Mouse (Mus musculus) embryonic facial prominence, embryonic 15.5 days (tissue): ENCODE results near the gene Cnot1. TPM values are rescaled to one million over a fixed set of nuclear protein-coding genes. Genes with fewer than 3 reads are reported as not detected.
A peak's percentile ranks its signal among the peaks of the same experiment; 100 is the strongest.

Experiments used
- ATAC-seq: fragments of 200-750 bp; cut with Nextera tagmentation; 2 replicates; pipeline ENCODE4 v1.8.0; 2017; ENCODE audit warnings: low read depth, moderate TSS enrichment; ENCODE audit not compliant: insufficient number of reproducible peaks, low FRiP score, low TSS enrichment
- H3K27ac ChIP-seq: fragments of 300-500 bp; sonication (generic); replicated peaks from 2 replicates; pipeline ENCODE4 v1.5.1; 2015; ENCODE audit warnings: mild to moderate bottlenecking, inconsistent platforms
- H3K27me3 ChIP-seq: fragments of 300-500 bp; sonication (generic); 2 replicates; pipeline ENCODE4 v1.6.1; 2015; ENCODE audit warnings: inconsistent platforms
- H3K36me3 ChIP-seq: fragments of 300-500 bp; sonication (generic); 2 replicates; pipeline ENCODE4 v1.6.1; 2015; ENCODE audit warnings: mild to moderate bottlenecking, inconsistent platforms
- H3K4me1 ChIP-seq: fragments of 300-500 bp; sonication (generic); 2 replicates; pipeline ENCODE4 v1.6.1; 2015; ENCODE audit warnings: inconsistent platforms
- H3K4me2 ChIP-seq: fragments of 300-500 bp; sonication (generic); replicated peaks from 2 replicates; pipeline ENCODE4 v1.6.1; 2015; ENCODE audit warnings: mild to moderate bottlenecking, inconsistent platforms
- H3K4me3 ChIP-seq: fragments of 300-500 bp; sonication (generic); replicated peaks from 2 replicates; pipeline ENCODE4 v1.5.1; 2015; ENCODE audit warnings: mild to moderate bottlenecking, inconsistent platforms
- H3K9ac ChIP-seq: fragments of 300-500 bp; sonication (generic); 2 replicates; pipeline ENCODE4 v1.6.1; 2015; ENCODE audit warnings: inconsistent platforms
- H3K9me3 ChIP-seq: fragments of 300-500 bp; sonication (generic); replicated peaks from 2 replicates; pipeline ENCODE4 v1.6.1; 2016; ENCODE audit warnings: inconsistent platforms
- WGBS: fragments of 180-500 bp; shearing (Covaris S2); methylation state at CpG from one replicate; pipeline ENCODE4 v1.1.7; 2015; 5-methylcytosine and 5-hydroxymethylcytosine counted together
- polyA plus RNA-seq: library from polyadenylated mRNA; unstranded; fragments of >200 nt; fragmentation: Nextera tagmentation; extraction: Ambion mirVana; gene quantifications from 2 replicates; pipeline ENCODE4 v1.2.1, GENCODE M21; 2015

The Cnot1 gene
- polyA plus RNA-seq, 1 experiment from 2014 or later, result 49.6 TPM

DNA sequence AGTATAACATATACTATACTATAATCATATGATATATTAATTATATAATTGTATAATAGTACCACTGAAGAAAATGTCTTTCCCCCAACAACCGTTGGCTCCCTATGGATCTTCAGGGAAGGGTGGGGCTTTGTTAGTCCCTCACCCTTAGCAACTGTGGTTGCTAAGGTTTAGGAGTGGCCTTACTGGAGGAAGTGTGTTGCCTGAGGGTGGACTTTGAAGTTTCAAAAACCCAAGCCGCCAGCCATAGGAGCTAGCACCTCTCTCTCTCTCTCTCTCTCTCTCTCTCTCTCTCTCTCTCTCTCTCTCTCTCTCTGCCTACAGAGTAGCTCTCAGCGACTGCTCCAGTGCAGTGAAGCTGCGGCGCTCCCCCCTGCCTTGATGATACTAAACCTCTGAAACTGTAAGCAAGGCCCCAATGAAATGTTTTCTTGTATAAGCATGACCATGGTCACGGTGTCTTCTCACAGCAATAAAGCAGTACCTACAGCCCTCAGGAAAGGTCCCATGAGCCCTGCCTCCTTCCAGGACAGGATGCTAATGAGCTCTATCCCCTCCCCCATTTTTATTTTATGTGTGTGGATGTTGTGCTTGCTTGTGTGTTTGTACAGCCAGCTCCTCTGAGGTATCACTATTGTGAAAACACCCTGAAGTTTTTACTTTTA is 8.9 kb upstream of the Cnot1 start:
- H3K4me2 ChIP-seq, result no peak overlapping the region
- no peaks in the 10 kb centered on the region for H3K4me1 ChIP-seq
- WGBS, result 35% methylated on average over 6 of the region's 6 CpGs
- H3K4me3 ChIP-seq, result no peak overlapping the region
- no peaks in the 10 kb centered on the region for H3K27me3 ChIP-seq
- no peaks in the 10 kb centered on the region for H3K36me3 ChIP-seq
- no peak overlapping the region for H3K27ac ChIP-seq
- ATAC-seq, result no peak
- H3K9ac ChIP-seq, result no peak overlapping the region
- H3K9me3 ChIP-seq, result no peaks in the 10 kb centered on the region

DNA sequence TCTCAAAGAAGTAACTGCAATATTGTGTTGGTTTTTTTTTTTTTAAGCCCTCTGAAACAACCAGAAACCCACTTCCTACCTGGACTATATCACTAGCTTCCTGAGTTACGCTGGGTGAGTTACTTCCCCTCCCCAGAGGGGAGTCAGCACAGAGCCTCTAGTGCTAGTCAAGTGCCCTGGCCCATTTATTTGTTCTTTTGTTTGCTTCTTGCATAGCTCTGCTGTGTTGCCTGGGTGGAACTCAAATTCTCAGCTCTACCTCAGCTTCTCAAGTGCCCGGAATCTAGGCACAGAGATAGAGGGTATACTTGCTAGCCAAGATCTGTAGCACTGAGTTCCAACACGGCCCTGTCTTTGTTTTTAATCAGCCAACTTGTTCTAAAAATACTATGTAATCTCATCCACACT is 2.9 kb upstream of the Cnot1 start:
- WGBS, result 51% methylated on average over 3 of the region's 3 CpGs
- H3K9ac ChIP-seq, result no peak overlapping the region
- H3K4me3 ChIP-seq, result no peak overlapping the region
- no peak for ATAC-seq
- H3K27ac ChIP-seq, result no peak overlapping the region
- peaks cover 12% of the 10 kb centered on the region for H3K4me1 ChIP-seq
- no peaks in the 10 kb centered on the region for H3K9me3 ChIP-seq
- H3K27me3 ChIP-seq, result no peaks in the 10 kb centered on the region
- H3K4me2 ChIP-seq, result no peak overlapping the region
- no peaks in the 10 kb centered on the region for H3K36me3 ChIP-seq

DNA sequence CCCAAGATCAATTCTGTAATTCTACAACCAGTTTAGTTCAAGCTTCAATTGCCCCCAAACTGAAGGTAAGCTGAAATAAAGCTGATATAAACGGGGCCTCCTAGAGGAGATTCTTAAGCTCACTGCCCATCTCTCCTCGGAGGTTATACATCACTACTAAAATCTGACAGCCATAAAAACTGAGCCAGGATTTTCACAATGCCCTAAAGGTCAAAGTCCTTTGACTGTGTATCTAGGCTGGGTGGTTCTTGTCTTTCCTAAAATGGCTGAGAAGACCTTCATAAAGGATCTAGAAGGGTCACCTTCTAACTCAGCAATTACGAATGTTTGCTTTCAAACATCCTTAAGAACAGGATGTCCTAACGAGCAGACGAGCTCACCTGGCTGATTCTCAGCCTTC is 1.9 kb upstream of the Cnot1 start:
- 80% methylated on average over 5 of the region's 5 CpGs for WGBS
- Histone ChIP-seq H3K4me3 (no peak overlapping the region), H3K27ac (no peak overlapping the region), H3K36me3 (no peaks in the 10 kb centered on the region; the same call in 1 of the 2 replicates), H3K9me3 (no peaks in the 10 kb centered on the region), H3K4me1 (peaks cover 16% of the 10 kb centered on the region), H3K27me3 (no peaks in the 10 kb centered on the region), H3K9ac (no peak overlapping the region), H3K4me2 (no peak overlapping the region)
- no peak for ATAC-seq

DNA sequence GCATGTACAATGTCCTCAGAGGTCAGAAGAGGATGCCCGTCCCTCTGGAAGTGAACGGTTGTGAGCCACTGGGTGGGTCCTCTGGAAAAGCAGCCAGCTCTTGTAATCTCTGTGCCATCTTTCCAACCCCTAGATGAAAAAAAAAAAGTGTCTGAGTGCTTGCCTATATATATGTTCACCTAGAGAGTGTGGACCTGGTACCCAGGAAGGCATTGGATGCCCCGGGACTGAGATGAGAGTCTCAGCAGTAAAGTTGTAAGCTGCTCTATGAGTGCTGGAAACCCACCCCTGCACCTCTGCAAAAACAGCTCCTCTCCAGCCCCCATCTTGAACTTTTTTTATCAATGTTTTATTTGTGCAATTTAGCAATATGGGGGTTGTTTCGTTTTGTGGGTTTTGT is 1.4 kb upstream of the Cnot1 start:
- ATAC-seq, result no peak
- H3K9me3 ChIP-seq, result no peaks in the 10 kb centered on the region
- H3K4me1 ChIP-seq, result peaks cover 16% of the 10 kb centered on the region
- no peaks in the 10 kb centered on the region; the same call in 1 of the 2 replicates for H3K36me3 ChIP-seq
- 86% methylated on average over 4 of the region's 4 CpGs for WGBS
- H3K9ac ChIP-seq, result no peak overlapping the region
- no peak overlapping the region for H3K4me2 ChIP-seq
- H3K27me3 ChIP-seq, result no peaks in the 10 kb centered on the region
- no peak overlapping the region for H3K27ac ChIP-seq
- no peak overlapping the region for H3K4me3 ChIP-seq

DNA sequence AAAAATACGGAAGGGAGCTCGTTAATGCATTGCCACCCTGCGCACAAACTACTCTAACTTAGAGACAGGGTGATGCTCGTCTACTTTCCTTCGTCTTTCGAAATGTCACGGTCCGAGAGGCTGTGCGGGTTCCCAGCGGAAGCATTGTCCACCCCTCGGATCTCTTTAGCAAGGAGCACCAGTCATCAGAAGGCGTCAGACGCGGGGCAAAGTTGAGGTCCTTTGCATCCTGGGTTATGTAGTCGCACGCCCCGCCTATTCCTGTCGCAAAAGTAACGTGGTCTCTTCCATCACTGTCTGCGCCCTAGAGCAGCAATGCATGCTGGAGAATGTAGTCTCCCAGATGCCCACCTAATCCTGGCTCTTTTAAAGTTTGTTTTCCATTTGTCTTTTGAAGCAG is 597 bp upstream of the Cnot1 start:
- Histone ChIP-seq H3K4me2 (peak overlapping the region; percentile 75), H3K9me3 (no peaks in the 10 kb centered on the region), H3K27me3 (no peaks in the 10 kb centered on the region), H3K36me3 (no peaks in the 10 kb centered on the region; the same call in 1 of the 2 replicates), H3K27ac (peak overlapping the region; percentile 98), H3K4me3 (peak overlapping the region; percentile 99), H3K4me1 (peaks cover 16% of the 10 kb centered on the region), H3K9ac (no peak overlapping the region)
- peak; percentile 92 for ATAC-seq
- 0% methylated on average over 20 of the region's 20 CpGs for WGBS

DNA sequence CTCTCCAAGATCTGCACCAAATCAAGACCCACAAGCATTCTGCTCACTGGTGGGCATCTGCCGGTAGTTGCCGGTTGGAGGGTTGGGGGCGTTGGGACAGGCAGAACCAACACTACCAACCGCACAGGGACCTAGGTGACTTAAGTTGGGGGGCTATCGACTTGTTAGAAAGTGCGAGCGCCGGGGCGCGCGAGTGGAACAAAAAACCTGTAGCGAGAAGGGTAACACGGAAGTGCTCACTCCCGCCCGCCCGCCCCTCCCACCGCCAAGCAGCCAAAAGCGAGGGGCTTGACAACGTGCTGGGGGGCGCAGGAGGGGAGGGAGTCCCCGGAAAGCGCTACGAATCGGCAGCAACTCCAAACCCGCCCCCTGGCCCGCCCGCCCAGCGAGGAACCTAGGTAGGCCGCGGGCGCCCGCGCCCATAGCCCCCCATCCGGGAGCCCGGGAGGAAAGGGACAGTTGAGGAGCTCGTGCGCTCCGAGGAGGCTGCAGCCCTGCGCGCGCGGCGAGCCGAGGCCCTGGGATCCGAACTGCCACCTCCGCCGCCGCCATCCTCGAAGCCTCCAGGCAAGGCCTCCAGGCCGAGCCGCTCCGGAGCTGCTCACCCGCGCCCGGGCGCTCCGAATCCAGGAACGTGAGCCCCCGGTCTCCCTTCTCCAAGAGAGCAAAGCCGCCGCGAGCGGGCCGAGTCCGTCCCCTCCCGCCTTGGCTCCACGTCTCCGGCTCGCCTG is 638 bp downstream of the Cnot1 start:
- peaks cover 6% of the 10 kb centered on the region; the same call in 1 of the 2 replicates for H3K36me3 ChIP-seq
- H3K27ac ChIP-seq, result peak overlapping the region; percentile 98
- peak overlapping the region; percentile 75 for H3K4me2 ChIP-seq
- WGBS, result under 1% methylated on average over 69 of the region's 69 CpGs
- H3K9me3 ChIP-seq, result no peaks in the 10 kb centered on the region
- peak overlapping the region; percentile 99 for H3K4me3 ChIP-seq
- H3K27me3 ChIP-seq, result no peaks in the 10 kb centered on the region
- ATAC-seq, result peak; percentile 5; the same call in 1 of the 2 replicates
- peaks cover 23% of the 10 kb centered on the region for H3K4me1 ChIP-seq
- peak overlapping the region; percentile 96 for H3K9ac ChIP-seq

DNA sequence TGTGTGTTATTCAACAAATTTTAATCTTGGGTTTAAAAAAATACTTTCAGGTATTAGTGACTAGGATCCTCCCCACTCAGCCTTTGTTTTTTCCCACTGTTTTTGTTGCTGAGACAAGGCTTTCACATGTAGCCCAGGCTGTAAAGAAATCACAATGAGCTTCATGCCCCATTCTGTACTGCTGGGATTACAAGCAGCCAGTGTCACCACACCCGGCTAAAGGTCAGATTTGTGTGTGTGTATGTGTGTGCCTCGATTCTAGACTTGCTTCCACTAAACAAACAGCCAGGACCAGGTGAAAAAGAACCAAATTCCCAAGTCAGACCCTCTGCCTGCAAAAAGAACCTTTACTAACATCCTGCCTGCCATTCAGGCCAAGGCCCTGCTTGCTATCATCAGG is 1.8 kb downstream of the Cnot1 start:
- Histone ChIP-seq H3K9ac (0 out of 2 replicates have a peak overlapping the region, but pooled peaks have one; percentile 96), H3K4me3 (peak overlapping the region; percentile 99), H3K27me3 (no peaks in the 10 kb centered on the region), H3K9me3 (no peaks in the 10 kb centered on the region), H3K36me3 (peaks cover 10% of the 10 kb centered on the region; the same call in 1 of the 2 replicates), H3K27ac (no peak overlapping the region), H3K4me1 (peaks cover 25% of the 10 kb centered on the region), H3K4me2 (peak overlapping the region; percentile 75)
- 66% methylated on average over 2 of the region's 2 CpGs for WGBS
- no peak for ATAC-seq

DNA sequence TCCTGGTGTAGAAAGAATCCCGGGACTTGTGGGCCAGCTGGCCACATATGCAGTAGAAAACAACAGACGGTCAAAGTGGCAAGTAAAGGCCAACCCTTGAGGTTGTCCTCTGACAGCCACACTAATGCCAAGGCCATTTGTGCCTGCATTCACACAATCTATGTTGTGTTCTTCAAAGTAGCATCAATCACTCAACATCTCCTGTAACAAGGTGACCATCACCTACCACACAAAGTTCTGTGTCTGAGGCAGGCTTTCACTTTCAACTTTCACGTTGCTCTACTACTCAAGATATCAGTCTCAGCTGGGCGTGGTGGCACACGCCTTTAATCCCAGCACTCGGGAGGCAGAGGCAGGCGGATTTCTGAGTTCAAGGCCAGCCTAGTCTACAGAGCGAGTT is 5.0 kb downstream of the Cnot1 start:
- peaks cover 15% of the 10 kb centered on the region; the same call in 1 of the 2 replicates for H3K36me3 ChIP-seq
- H3K27ac ChIP-seq, result no peak overlapping the region
- H3K27me3 ChIP-seq, result no peaks in the 10 kb centered on the region
- no peaks in the 10 kb centered on the region for H3K9me3 ChIP-seq
- 85% methylated on average over 8 of the region's 8 CpGs for WGBS
- H3K4me2 ChIP-seq, result no peak overlapping the region
- H3K9ac ChIP-seq, result no peak overlapping the region
- ATAC-seq, result no peak
- H3K4me1 ChIP-seq, result peaks cover 22% of the 10 kb centered on the region
- H3K4me3 ChIP-seq, result no peak overlapping the region

DNA sequence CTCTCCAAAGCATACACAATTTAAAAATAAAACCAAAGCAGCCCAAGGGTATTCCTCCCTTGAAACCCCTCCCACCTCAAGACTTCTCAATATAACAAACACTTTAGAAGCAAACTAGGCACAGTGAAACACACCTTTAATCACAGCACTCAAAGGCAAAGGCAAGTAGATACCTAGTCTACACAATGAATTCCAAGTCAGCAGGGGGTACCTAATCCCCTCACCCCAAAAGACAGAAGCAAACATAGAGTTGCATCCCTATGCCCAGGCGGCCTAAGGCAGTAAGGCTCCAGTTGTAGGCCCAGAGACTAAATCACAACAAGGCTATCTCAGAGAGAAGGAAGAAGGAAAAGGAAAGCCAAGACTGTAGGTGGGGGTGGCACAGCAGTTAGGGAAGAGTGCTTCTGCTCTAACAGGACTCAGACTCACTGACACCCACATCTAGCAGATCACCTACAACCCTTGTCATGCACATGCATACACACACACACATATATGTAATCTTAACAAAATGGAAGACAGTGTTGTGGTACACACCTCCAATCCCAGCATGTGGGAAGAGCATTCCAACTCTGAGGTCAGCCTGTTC is 5.7 kb downstream of the Cnot1 start:
- H3K9ac ChIP-seq, result no peak overlapping the region
- peaks cover 15% of the 10 kb centered on the region; the same call in 1 of the 2 replicates for H3K36me3 ChIP-seq
- no peak for ATAC-seq
- H3K4me3 ChIP-seq, result no peak overlapping the region
- no peak overlapping the region for H3K27ac ChIP-seq
- H3K4me2 ChIP-seq, result no peak overlapping the region
- peaks cover 22% of the 10 kb centered on the region for H3K4me1 ChIP-seq
- no peaks in the 10 kb centered on the region for H3K27me3 ChIP-seq
- H3K9me3 ChIP-seq, result no peaks in the 10 kb centered on the region
- WGBS, result 79% methylated on average over 1 of the region's 1 CpGs

DNA sequence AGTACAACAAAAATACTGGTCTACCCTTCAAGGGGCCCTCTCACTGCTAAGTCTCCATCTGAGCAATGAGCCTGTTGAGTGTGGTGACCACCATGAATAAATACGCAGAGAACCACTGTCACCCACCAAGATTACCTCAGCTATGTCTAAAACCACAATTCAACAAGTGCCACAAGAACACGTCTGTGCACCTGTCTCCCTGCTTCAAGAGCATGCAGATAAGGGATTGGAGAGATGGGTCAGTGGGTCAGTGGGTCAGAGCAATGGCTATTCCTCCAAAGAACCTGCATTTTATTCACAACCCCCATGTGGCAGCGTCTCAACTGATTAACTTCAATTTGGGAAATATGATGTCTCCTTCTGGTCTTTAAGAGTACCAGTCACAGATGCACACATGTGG is 6.9 kb downstream of the Cnot1 start:
- no peak overlapping the region for H3K27ac ChIP-seq
- no peak overlapping the region for H3K9ac ChIP-seq
- peaks cover 12% of the 10 kb centered on the region for H3K4me1 ChIP-seq
- no peak overlapping the region for H3K4me2 ChIP-seq
- H3K27me3 ChIP-seq, result no peaks in the 10 kb centered on the region
- H3K4me3 ChIP-seq, result no peak overlapping the region
- H3K36me3 ChIP-seq, result peaks cover 15% of the 10 kb centered on the region; the same call in 1 of the 2 replicates
- no peaks in the 10 kb centered on the region for H3K9me3 ChIP-seq
- ATAC-seq, result no peak
- 88% methylated on average over 3 of the region's 3 CpGs for WGBS

DNA sequence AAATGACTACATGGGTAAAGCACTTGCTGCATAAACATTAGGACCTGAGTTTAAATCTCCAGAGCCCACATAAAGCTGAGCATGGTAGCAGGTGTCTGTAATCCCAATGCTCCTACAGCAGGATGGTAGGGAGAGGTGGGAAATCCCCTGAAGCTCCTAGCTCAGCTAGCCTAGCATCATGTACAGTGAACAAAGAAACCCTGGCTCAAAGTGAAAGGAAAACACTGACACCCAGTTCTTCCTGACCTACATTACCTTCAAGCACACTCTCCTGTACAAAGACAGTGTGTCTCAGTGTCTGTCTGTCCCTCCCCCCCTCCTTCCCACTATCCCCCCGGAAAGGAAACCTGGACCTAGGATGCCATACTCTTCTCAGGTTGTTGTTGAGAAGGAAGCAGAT is 7.4 kb downstream of the Cnot1 start:
- Histone ChIP-seq H3K27me3 (no peaks in the 10 kb centered on the region), H3K36me3 (peaks cover 15% of the 10 kb centered on the region; the same call in 1 of the 2 replicates), H3K4me2 (no peak overlapping the region), H3K4me3 (no peak overlapping the region), H3K27ac (no peak overlapping the region), H3K9me3 (no peaks in the 10 kb centered on the region), H3K4me1 (peaks cover 12% of the 10 kb centered on the region), H3K9ac (no peak overlapping the region)
- ATAC-seq, result 0 out of 2 replicates have a peak, but pooled peaks have one; percentile 12
- 94% methylated on average over 1 of the region's 1 CpGs for WGBS
